Mouse (Mus musculus) kidney, embryonic 15.5 days (tissue): ENCODE results near the gene Flnb. TPM values are rescaled to one million over a fixed set of nuclear protein-coding genes. Genes with fewer than 3 reads are reported as not detected.

Source experiments
- ATAC-seq: fragments of 200-750 bp; cut with Nextera tagmentation; replicated peaks from 2 replicates; pipeline ENCODE4 v1.8.0; 2017; ENCODE audit warnings: moderate TSS enrichment; ENCODE audit not compliant: low FRiP score
- H3K27ac ChIP-seq: fragments of 300-500 bp; sonication (generic); 2 replicates; pipeline ENCODE4 v1.5.1; 2015; ENCODE audit warnings: mild to moderate bottlenecking, inconsistent platforms
- H3K27me3 ChIP-seq: fragments of 300-500 bp; sonication (generic); 2 replicates; pipeline ENCODE4 v1.6.1; 2015; ENCODE audit warnings: inconsistent platforms
- H3K36me3 ChIP-seq: fragments of 300-500 bp; sonication (generic); 2 replicates; pipeline ENCODE4 v1.6.1; 2015; ENCODE audit warnings: inconsistent platforms
- H3K4me1 ChIP-seq: fragments of 300-500 bp; sonication (generic); 2 replicates; pipeline ENCODE4 v1.6.1; 2015; ENCODE audit warnings: inconsistent platforms
- H3K4me2 ChIP-seq: fragments of 300-500 bp; sonication (generic); 2 replicates; pipeline ENCODE4 v1.6.1; 2015; ENCODE audit warnings: moderate library complexity, mild to moderate bottlenecking, inconsistent platforms
- H3K4me3 ChIP-seq: fragments of 300-500 bp; sonication (generic); replicated peaks from 2 replicates; pipeline ENCODE4 v1.5.1; 2015; ENCODE audit warnings: mild to moderate bottlenecking, inconsistent platforms
- H3K9ac ChIP-seq: fragments of 300-500 bp; sonication (generic); 2 replicates; pipeline ENCODE4 v1.6.1; 2015; ENCODE audit warnings: mild to moderate bottlenecking, inconsistent platforms
- H3K9me3 ChIP-seq: fragments of 300-500 bp; sonication (generic); replicated peaks from 2 replicates; pipeline ENCODE4 v1.6.1; 2016; ENCODE audit warnings: inconsistent platforms
- WGBS: fragments of 180-500 bp; shearing (Covaris S2); methylation state at CpG from one replicate; pipeline ENCODE4 v1.1.7; 2015; ENCODE audit warnings: mixed read lengths; 5-methylcytosine and 5-hydroxymethylcytosine counted together
- polyA plus RNA-seq: library from polyadenylated mRNA; unstranded; fragments of >200 nt; fragmentation: Nextera tagmentation; extraction: Ambion mirVana; gene quantifications from 2 replicates; pipeline ENCODE4 v1.2.1, GENCODE M21; 2015

Flnb gene
- polyA plus RNA-seq, 1 experiment from 2014 or later: 20.6 TPM

DNA sequence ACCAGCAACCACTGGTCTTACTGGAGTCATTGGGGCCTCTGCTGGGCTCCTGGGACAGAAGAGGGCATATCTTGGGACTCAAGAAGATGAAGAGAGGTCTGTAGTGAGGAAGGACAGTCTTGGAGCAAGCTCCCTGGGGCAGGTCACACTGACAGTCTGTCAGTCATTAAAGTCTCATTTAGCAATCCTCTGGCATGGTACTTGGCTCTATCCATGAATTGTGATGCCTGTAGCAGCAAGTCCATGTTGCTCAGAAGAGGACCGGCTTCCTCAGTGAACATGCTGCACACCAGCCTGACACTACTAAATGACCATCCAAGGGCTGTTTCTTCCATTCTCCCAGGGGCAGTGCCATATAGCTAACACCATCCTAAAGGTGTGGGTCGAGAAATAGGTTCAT is 144.9 kb downstream of the Flnb start:
- H3K9me3 ChIP-seq: no peaks in the 10 kb centered on the region
- no peaks in the 10 kb centered on the region for H3K36me3 ChIP-seq
- no peak for ATAC-seq
- 0 out of 2 replicates have a peak, but pooled peaks cover 10% of the 10 kb centered on the region for H3K4me1 ChIP-seq
- H3K27ac ChIP-seq: no peak overlapping the region
- WGBS: 82% methylated on average over 2 of the region's 2 CpGs
- no peak overlapping the region for H3K4me2 ChIP-seq
- H3K4me3 ChIP-seq: no peak overlapping the region
- H3K27me3 ChIP-seq: no peaks in the 10 kb centered on the region
- H3K9ac ChIP-seq: no peak overlapping the region

- no peak for ATAC-seq
- no peak overlapping the region for H3K4me2 ChIP-seq
- H3K4me1 ChIP-seq: 0 out of 2 replicates have a peak, but pooled peaks cover 10% of the 10 kb centered on the region
- H3K9ac ChIP-seq: no peak overlapping the region
- no peaks in the 10 kb centered on the region for H3K27me3 ChIP-seq
- no peak overlapping the region for H3K4me3 ChIP-seq
- 62% methylated on average over 7 of the region's 7 CpGs for WGBS
- no peaks in the 10 kb centered on the region for H3K9me3 ChIP-seq
- no peaks in the 10 kb centered on the region for H3K36me3 ChIP-seq
- no peak overlapping the region for H3K27ac ChIP-seq
These were observed 145.4 kb downstream of the Flnb start for GRCm38 (mm10) chr14:7963160-7963559.

GRCm38 (mm10) chr14:7964219-7964889 is 146.6 kb downstream of the Flnb start:
- Histone ChIP-seq H3K4me1 (0 out of 2 replicates have a peak, but pooled peaks cover 10% of the 10 kb centered on the region), H3K36me3 (no peaks in the 10 kb centered on the region), H3K4me2 (no peak overlapping the region), H3K9me3 (no peaks in the 10 kb centered on the region), H3K27me3 (no peaks in the 10 kb centered on the region), H3K4me3 (no peak overlapping the region), H3K27ac (no peak overlapping the region), H3K9ac (no peak overlapping the region)
- 53% methylated on average over 11 of the region's 11 CpGs for WGBS
- peak; percentile 66 for ATAC-seq

DNA sequence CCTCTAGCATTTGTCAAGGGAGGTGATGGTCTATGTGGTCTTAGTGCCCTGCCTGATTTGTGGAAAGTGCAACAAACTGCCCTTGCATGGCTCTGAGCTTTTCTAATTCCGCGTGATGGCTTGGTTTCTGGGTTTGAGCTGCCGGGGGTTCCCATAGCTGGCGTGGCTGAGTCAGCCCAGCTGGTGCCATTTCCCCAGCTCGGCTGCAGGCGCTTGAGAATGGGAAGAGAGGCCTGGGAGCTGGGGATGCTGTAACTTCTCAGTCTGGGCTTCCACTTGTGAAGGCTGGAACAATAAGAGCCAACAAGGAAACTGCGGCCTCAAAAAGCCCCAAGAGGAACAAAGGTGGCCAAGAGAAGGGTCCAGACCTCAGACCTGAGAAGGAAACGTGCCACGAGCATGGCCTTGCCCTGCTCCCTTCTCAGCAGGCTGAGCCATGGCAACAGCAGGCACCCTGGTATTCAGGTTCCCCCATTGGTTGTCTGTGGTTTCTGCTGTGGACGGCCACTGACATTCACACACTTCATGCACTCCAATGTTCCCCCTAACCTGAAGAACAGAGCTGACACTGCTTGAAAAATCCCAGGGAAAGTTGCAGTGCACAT is 154.2 kb downstream of the Flnb start:
- Histone ChIP-seq H3K27me3 (no peaks in the 10 kb centered on the region), H3K27ac (no peak overlapping the region), H3K4me3 (no peak overlapping the region), H3K4me2 (no peak overlapping the region), H3K9ac (no peak overlapping the region), H3K9me3 (no peaks in the 10 kb centered on the region), H3K36me3 (no peaks in the 10 kb centered on the region), H3K4me1 (0 out of 2 replicates have a peak, but pooled peaks cover 3% of the 10 kb centered on the region)
- no peak for ATAC-seq
- WGBS: 57% methylated on average over 10 of the region's 10 CpGs

GRCm38 (mm10) chr14:7974643-7975042 is 156.9 kb downstream of the Flnb start:
- no peaks in the 10 kb centered on the region for H3K27me3 ChIP-seq
- H3K4me3 ChIP-seq: no peak overlapping the region
- no peak overlapping the region for H3K9ac ChIP-seq
- no peak overlapping the region for H3K27ac ChIP-seq
- H3K4me1 ChIP-seq: 0 out of 2 replicates have a peak, but pooled peaks cover 3% of the 10 kb centered on the region
- ATAC-seq: no peak
- no peak overlapping the region for H3K4me2 ChIP-seq
- H3K9me3 ChIP-seq: no peaks in the 10 kb centered on the region
- no peaks in the 10 kb centered on the region for H3K36me3 ChIP-seq
- WGBS: 89% methylated on average over 1 of the region's 1 CpGs

DNA sequence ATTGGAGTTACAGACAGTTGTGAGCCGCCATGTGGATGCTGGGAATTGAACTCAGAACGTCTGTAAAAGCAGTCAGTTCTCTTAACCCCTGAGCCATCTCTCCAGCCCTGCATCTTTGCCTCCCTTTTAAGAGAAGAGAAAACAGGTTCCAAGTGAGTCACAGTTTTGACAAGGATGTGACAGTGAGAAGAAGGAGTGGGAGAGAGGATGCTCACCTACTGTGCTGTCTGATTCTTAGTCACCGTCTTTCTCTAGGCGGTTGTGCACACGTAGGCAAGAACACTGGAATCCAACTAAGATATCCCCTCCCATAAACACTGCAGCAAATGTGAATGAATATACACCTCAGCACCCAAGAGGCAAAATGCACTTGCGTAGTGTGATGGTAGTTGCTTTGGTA is 157.4 kb downstream of the Flnb start:
- Histone ChIP-seq H3K9ac (no peak overlapping the region), H3K4me2 (no peak overlapping the region), H3K9me3 (no peaks in the 10 kb centered on the region), H3K4me3 (no peak overlapping the region), H3K36me3 (no peaks in the 10 kb centered on the region), H3K4me1 (0 out of 2 replicates have a peak, but pooled peaks cover 3% of the 10 kb centered on the region), H3K27me3 (no peaks in the 10 kb centered on the region), H3K27ac (no peak overlapping the region)
- whole genome bisulfite sequencing: 75% methylated on average over 6 of the region's 6 CpGs
- no peak for ATAC-seq

DNA sequence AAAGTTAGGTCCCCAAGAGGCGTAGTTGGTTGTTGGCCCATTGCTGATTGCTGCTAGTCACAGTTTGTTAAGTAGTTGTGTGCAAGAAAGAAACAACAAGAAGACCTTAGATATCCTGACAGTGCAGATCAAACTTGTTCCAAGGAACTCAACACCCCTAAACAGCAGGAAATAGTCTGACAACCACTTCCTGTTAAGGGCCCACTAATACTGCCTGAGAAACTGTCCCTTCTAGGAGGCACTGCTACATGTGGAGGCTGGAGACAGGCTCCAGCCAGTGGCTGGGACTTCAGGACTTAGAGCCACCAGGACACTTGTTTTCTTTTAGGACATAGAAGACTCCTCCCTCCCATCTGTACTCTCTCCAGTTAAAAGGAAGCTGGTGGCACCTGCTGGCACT is 159.7 kb downstream of the Flnb start:
- H3K9me3 ChIP-seq: no peaks in the 10 kb centered on the region
- no peak overlapping the region for H3K4me3 ChIP-seq
- H3K4me2 ChIP-seq: no peak overlapping the region
- WGBS: 86% methylated on average over 1 of the region's 1 CpGs
- no peak for ATAC-seq
- no peak overlapping the region for H3K27ac ChIP-seq
- no peaks in the 10 kb centered on the region for H3K27me3 ChIP-seq
- H3K9ac ChIP-seq: no peak overlapping the region
- H3K36me3 ChIP-seq: no peaks in the 10 kb centered on the region
- no peaks in the 10 kb centered on the region for H3K4me1 ChIP-seq

- no peak overlapping the region for H3K4me3 ChIP-seq
- H3K27me3 ChIP-seq: no peaks in the 10 kb centered on the region
- H3K4me2 ChIP-seq: no peak overlapping the region
- 76% methylated on average over 1 of the region's 1 CpGs for WGBS
- H3K27ac ChIP-seq: no peak overlapping the region
- H3K9ac ChIP-seq: no peak overlapping the region
- no peaks in the 10 kb centered on the region for H3K36me3 ChIP-seq
- H3K9me3 ChIP-seq: no peaks in the 10 kb centered on the region
- H3K4me1 ChIP-seq: no peaks in the 10 kb centered on the region
- ATAC-seq: no peak
These were observed 160.4 kb downstream of the Flnb start for GRCm38 (mm10) chr14:7978183-7978582.

- ATAC-seq: no peak
- H3K9me3 ChIP-seq: no peaks in the 10 kb centered on the region
- WGBS: 89% methylated on average over 1 of the region's 1 CpGs
- H3K27me3 ChIP-seq: no peaks in the 10 kb centered on the region
- no peaks in the 10 kb centered on the region for H3K36me3 ChIP-seq
- H3K4me2 ChIP-seq: no peak overlapping the region
- H3K27ac ChIP-seq: no peak overlapping the region
- no peak overlapping the region for H3K4me3 ChIP-seq
- no peak overlapping the region for H3K9ac ChIP-seq
- no peaks in the 10 kb centered on the region for H3K4me1 ChIP-seq
These were observed 163.5 kb downstream of the Flnb start for GRCm38 (mm10) chr14:7981226-7981625.

- Histone ChIP-seq H3K36me3 (no peaks in the 10 kb centered on the region), H3K9ac (no peak overlapping the region), H3K4me3 (no peak overlapping the region), H3K27me3 (no peaks in the 10 kb centered on the region), H3K9me3 (no peaks in the 10 kb centered on the region), H3K4me2 (no peak overlapping the region), H3K27ac (no peak overlapping the region), H3K4me1 (peaks cover 11% of the 10 kb centered on the region)
- no peak for ATAC-seq
- WGBS: 97% methylated on average over 6 of the region's 6 CpGs
These were observed 169.2 kb downstream of the Flnb start for GRCm38 (mm10) chr14:7986913-7987312.

- H3K4me2 ChIP-seq: no peak overlapping the region
- no peaks in the 10 kb centered on the region for H3K27me3 ChIP-seq
- H3K27ac ChIP-seq: no peak overlapping the region
- 65% methylated on average over 1 of the region's 1 CpGs for WGBS
- no peak overlapping the region for H3K4me3 ChIP-seq
- no peaks in the 10 kb centered on the region for H3K36me3 ChIP-seq
- no peak for ATAC-seq
- no peaks in the 10 kb centered on the region for H3K9me3 ChIP-seq
- peaks cover 17% of the 10 kb centered on the region for H3K4me1 ChIP-seq
- no peak overlapping the region for H3K9ac ChIP-seq
These were observed 171.6 kb downstream of the Flnb start for GRCm38 (mm10) chr14:7989371-7989770.

- Histone ChIP-seq H3K9ac (no peak overlapping the region), H3K4me1 (peaks cover 17% of the 10 kb centered on the region), H3K27ac (no peak overlapping the region), H3K27me3 (no peaks in the 10 kb centered on the region), H3K9me3 (no peaks in the 10 kb centered on the region), H3K4me2 (no peak overlapping the region), H3K4me3 (no peak overlapping the region), H3K36me3 (no peaks in the 10 kb centered on the region)
- 77% methylated on average over 3 of the region's 3 CpGs for WGBS
- no peak for ATAC-seq
These were observed 172.2 kb downstream of the Flnb start for GRCm38 (mm10) chr14:7989961-7990360.
